Mouse (Mus musculus) urinary bladder, adult 18-20 months (tissue): ENCODE data around the gene Kcna1.

Experiments
- DNase-seq, 2 experiments: peaks; one replicate each; pipeline ENCODE4 v3.0.0; 2022; ENCODE audit warnings: low spot score in 2 of 2, mixed read lengths in 2 of 2

The Kcna1 gene

DNA sequence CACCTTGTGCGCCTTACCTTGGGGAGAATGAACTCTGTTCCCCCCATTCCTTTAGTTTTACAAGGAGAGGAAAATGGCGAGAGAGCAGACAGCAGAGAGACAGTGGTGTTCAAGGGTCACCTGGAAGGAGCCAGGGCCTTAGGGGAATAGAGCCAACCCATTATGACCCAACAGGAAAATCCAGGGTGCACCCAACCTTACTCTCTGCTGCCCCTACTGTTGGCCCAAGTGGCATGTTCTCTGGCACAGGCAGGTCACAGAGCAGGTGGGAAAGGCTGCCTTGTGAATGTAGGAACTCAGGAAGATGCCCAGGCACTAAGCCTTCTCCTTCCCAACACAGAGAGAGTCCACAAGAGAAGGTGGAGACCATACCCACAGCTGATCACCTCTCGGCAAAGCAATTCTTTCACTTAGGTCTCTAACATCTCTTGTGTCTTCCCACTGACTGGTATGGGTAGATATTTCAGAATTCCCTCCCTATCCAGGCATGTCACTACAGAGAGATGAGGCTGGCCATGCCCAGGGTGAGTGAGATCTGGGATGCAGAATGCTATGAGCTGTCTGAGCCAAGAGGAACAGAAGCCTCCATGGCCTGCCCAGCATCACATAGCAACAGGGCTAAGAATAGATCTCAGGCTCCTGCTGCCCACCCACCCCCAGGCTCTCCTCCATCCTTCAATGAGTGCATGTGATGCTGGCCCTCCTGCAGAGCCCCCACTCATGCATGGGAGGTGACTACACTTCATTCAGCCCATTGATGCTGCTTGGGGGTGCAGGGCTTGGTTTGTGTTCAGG lies 46.8 kb downstream of the Kcna1 start:
- DNase-seq = no peak

- no peak for DNase-seq
Observed at GRCm38 (mm10) chr6:126597741-126598140, 48.4 kb downstream of the Kcna1 start.

GRCm38 (mm10) chr6:126595805-126596629 lies 50.2 kb downstream of the Kcna1 start:
- DNase-seq = no peak

DNA sequence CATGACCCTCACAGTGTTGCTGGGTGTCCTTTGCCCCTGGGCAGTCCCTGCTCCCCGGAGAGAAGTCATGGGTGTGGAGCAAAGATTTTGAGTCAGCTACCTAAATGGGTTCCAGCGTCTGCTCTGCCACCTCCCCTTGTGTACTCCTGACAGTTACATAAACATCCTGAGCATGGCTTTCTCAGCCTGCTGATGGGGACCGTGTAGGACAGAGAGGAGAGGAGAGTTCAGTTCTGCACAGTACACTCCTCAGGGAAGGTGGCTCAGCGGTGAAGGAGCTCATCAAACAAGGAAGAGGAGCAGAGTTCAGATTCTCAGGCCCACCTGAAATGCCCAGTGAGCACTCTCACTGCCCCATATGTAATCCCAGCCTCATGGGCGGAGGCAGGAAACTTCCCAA lies 51.1 kb downstream of the Kcna1 start:
- DNase-seq = no peak

DNA sequence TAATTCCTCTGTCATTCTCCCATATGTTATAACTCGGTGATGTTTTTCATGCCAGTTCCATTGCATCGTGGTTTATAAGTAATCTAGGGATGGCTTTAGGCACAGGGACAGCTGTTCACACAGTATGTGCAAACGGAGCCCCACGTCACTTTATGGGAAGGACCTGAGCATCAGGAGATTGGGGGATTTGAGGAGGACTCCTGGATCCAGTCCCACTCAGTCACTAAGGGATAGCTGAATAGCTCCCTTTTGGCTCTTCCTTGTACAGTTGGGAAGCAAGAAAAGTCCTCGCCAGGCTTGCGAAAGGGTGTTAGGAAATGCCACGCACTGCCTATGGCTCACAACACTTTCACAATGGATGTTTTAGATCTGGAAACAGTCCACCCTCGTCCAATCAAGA lies 51.8 kb downstream of the Kcna1 start:
- no peak for DNase-seq

DNA sequence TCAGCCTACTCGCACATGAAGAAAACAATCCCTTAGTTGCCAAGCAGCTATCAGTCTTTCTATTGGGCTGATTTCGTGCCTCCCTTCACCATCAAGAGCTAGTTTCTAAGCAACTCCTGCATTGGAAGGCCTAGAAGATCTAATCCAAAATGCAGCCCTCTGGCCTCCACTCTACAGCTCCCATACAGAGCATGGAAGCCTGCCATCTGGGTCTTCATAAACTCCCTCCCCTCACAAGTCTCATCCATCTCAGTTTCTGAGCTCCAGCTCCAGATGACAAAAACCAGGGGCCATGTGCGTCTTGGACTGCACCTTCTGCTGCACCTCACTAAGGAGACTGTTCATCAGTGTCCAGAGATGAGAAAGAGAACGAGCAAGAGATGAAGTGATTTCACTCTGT lies 52.8 kb downstream of the Kcna1 start:
- no peak for DNase-seq
